Mouse (Mus musculus): ENCODE data around the gene Arhgef15.
A peak's percentile ranks its signal among the peaks of the same experiment; 100 is the strongest.
"Not testable (repeated sequence)": the region's sequence is repeated elsewhere in the genome, so short reads cannot be mapped to it uniquely, and the experiment has no call there.

Gene Arhgef15

GRCm38 (mm10) chr11:68957308-68957707 is at the start of gene Arhgef15:
TSS of gene Arhgef15 (minus strand) at chr11:68957480.
- peak in 1 of 2 experiments; percentile 55 for DNase-seq (ENCODE audit: low spot score in 2 of 2)

GRCm38 (mm10) chr11:69006575-69006974 is 49.3 kb upstream of the Arhgef15 start:
- DNase-seq (ENCODE audit: low spot score in 2 of 2), result not testable (repeated sequence)

DNA sequence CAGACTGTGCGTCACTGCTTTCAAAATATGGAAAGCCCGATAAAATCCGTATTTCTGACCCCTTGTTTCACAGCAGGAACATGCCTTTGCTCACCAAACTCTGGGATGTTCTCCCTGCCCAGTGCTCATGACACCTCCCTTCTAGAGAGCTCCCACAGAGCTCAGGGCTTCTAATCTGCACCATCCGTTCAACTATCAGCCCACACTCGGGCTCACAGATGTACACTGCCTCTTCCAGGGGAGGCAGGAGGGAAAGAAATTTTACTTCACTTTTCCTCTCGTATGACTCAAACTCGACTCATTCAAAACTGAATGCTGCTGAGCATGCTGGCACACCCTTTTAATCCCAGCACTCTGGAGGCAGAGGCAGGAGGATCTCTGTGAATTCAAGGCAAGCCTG is 47.9 kb upstream of the Arhgef15 start:
- DNase-seq (ENCODE audit: low spot score in 2 of 2), result no peak

- peak in 1 of 2 experiments; percentile 10 for DNase-seq (ENCODE audit: low spot score in 2 of 2)
Observed at GRCm38 (mm10) chr11:69003592-69003991, 46.3 kb upstream of the Arhgef15 start.

DNA sequence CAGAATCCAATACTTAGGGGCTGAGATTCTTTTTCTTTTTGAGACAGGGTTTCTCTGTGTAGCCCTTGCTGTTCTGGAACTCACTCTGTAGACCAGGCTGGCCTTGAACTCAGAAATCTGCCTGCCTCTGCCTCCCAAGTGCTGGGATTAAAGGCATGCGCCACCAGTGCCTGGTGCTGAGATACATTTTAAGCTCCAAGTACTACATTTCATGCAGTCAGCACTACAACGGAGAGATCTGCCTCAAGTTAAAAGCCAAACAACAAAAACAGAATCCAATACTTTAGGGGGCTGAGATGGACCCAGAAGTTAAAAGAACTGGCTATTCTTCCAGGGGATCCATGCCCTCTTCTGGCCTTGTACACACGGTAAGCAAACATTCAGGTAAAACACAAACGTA is 45.5 kb upstream of the Arhgef15 start:
- DNase-seq (ENCODE audit: low spot score in 2 of 2), result not testable (repeated sequence)

- no peak for DNase-seq (ENCODE audit: low spot score in 2 of 2)
Observed at GRCm38 (mm10) chr11:68997080-68997479, 39.8 kb upstream of the Arhgef15 start.

DNA sequence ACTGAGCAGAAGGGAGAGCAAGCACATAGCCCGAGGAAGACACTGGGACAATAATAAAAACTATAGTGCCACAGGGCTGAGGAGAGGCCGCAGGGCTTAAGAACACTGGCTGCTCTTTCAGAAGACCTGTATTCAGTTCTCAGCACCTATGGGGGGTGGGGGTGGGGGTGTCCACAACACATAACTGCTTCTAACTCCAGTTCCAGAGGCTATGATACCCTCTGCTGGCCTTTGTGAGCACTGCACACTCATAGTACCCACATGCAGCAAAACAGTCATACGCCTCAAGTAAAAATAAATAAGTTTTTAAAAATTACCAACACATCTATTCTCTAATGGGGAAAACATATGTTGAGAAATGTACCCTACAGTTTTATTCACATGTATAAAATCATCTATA is 37.1 kb upstream of the Arhgef15 start:
- DNase-seq (ENCODE audit: low spot score in 2 of 2), result no peak

GRCm38 (mm10) chr11:68993122-68993521 is 35.8 kb upstream of the Arhgef15 start:
- DNase-seq (ENCODE audit: low spot score in 2 of 2), result no peak

DNA sequence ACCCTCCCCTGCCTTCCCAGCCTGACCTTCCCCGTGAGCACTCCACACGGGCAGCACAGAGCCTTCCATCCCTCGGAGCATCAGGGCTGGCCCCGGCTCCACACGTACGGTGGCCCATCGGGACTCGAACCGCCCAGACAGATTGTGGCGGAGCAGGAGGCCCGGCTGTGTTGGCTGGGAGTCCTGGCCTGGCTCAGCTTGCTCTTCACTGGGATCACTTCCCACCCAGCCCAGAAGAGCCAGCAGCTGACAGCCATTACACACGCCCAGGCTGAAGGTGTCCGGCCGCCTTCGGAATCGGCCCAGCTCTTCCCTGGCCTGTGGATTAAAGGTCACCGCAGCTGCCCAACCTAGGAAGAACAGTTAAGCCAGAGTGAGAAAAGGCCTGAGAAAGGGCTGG is 31.1 kb upstream of the Arhgef15 start:
- no peak for DNase-seq (ENCODE audit: low spot score in 2 of 2)

- DNase-seq (ENCODE audit: low spot score in 2 of 2), result no peak
Observed at GRCm38 (mm10) chr11:68987365-68987882, 30.1 kb upstream of the Arhgef15 start.

- DNase-seq (ENCODE audit: low spot score in 2 of 2), result peak in 1 of 2 experiments; percentile 60
Observed at GRCm38 (mm10) chr11:68982639-68983369, 25.5 kb upstream of the Arhgef15 start.

DNA sequence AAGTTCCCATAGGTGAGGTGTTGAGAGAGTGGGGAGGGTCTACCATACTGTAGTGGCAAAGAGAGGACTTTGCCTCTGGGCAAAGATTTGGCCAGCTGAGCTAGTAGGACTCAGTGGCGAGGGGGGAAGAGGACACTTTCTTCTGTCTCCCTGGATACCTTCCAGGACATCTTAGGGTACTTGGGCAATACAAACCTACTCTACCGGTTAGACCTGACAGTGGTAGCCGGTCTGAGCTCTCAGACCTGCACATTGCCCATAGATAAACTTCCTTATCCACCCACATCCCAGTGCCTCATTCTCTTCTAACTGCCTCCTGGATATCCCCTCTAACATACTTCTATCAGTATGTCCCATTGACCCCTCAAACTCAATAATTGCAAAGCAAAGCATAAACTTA is 23.6 kb upstream of the Arhgef15 start:
- no peak for DNase-seq (ENCODE audit: low spot score in 2 of 2)

- DNase-seq (ENCODE audit: low spot score in 2 of 2), result no peak
Observed at GRCm38 (mm10) chr11:68979320-68979733, 22.0 kb upstream of the Arhgef15 start.

- no peak for DNase-seq (ENCODE audit: low spot score in 2 of 2)
Observed at GRCm38 (mm10) chr11:68975601-68976000, 18.3 kb upstream of the Arhgef15 start.

GRCm38 (mm10) chr11:68975085-68975484 is 17.8 kb upstream of the Arhgef15 start, which contains the start of gene Rangrf:
TSS of gene Rangrf (minus strand) at chr11:68975185.
- no peak for DNase-seq (ENCODE audit: low spot score in 2 of 2)

DNA sequence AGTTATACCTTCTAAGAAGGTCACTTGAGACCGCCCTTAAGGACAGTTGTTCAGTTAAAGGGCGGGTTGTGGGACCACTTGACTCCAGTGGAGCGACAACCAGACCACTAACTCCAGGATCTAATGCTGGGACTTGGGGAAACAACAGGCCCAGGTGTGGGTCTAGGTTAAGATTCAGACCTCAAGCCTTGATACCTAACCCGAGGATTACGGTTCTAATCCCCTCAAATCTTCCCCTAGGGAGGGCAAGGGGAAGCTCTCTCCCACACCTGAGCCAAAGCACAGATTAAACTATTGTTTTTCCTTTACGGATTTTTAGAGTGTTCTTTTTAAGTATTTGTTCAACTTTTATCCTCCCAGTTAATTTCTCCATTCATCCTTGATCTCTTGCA is 16.8 kb upstream of the Arhgef15 start:
- DNase-seq (ENCODE audit: low spot score in 2 of 2), result no peak

- peak; percentile 91 for DNase-seq (ENCODE audit: low spot score in 2 of 2)
Observed at GRCm38 (mm10) chr11:68973250-68974058, 16.2 kb upstream of the Arhgef15 start.

GRCm38 (mm10) chr11:68970232-68970631 is 13.0 kb upstream of the Arhgef15 start:
- peak in 1 of 2 experiments; percentile 44 for DNase-seq (ENCODE audit: low spot score in 2 of 2)

DNA sequence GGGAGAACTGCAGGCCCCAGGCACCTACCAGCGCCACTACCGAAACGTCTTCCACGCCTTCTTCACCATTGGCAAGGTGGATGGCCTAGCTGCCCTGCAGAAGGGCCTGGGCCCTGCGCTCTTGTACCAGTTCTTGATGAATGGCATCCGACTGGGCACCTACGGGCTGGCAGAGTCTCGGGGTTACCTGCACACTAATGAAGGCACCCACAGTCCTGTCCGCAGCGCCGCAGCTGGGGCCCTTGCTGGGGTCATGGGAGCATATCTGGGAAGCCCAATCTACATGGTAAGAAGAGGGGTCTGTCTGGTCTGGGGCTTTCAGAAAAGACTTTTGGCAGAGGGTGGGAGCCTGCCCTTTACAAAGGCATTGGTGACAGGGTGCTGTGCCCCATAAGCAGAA is 11.5 kb upstream of the Arhgef15 start:
- DNase-seq (ENCODE audit: low spot score in 2 of 2), result no peak

DNA sequence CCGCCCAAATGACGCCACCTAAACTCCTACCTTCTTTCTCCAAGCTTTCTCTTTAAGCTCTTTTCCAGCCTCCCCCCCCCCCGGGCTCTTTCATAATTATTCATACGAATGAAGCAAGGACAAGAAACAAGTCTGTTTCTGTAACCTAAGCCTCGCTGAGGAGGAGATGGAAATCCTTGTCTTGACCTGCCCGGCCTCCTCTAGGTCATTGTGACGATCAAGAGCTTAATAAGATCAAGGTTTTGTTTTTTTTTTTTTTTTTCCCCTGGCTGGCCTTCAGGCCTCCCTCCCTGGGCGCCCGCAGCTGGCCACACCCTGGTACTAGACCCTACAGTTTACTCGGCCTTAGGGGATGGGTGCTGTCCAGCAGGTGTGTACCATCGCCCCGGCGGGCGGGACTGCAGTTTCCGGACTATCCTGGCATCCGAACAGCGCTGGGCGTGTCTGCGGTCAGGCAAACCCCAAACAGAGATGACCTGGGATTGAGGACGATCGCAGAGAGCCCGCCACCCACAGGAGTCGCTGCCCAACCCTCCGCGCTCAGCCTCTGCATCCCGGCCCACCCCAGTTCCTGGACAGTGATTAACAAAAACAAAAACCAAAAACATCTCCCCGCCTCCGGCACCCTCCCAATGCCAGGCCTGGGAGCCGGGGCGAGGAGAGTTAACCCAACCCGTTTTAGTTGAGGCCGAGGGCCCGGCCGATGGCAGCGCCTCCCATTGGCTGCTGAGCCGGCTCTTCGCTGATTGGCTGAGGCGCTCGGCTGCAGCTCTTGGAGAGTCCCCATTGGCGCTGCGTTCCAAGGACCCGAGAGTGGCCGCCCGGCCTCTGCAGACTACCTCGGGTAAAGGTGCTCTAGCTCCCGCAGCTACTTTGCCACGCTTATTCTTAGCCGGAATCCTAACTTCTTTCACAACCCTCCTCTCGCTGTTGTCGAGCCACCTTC is 10.3 kb upstream of the Arhgef15 start, which contains the start of gene Slc25a35:
TSS of gene Slc25a35 (plus strand) at position 795 of the 946 bp plus-strand sequence.
- peak; percentile 92 to 94 for DNase-seq (ENCODE audit: low spot score in 2 of 2)

DNA sequence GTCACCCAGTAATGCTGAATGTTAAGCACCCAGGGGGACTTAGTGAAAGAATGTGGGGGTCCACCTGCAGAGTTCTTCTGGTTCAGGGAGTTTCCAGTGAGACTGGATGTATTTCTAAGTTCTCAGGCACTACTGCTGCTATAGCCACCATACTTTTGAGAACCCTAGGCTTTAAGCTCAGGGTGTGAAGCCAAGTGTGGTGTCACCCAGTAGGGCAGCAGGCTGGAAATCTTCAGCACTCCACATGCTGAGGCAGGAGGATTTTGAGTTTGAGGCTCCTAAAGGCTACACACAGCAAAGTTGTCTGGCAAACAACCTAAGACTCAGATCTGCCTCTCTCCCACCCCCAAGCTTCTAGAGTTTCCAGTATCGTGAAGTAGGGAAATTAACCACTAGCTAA is 9.3 kb upstream of the Arhgef15 start:
- no peak for DNase-seq (ENCODE audit: low spot score in 2 of 2)
